Mouse (Mus musculus): ENCODE data around the gene Ctsh. TPM values are rescaled to one million over a fixed set of nuclear protein-coding genes. Genes with fewer than 3 reads are reported as not detected.

The Ctsh gene
- total and polyA plus RNA-seq, 2 experiments, result 109 to 551 TPM

- H3K27ac ChIP-seq (replicated peaks; ENCODE audit: insufficient read depth, low read depth, low read length), result no peak overlapping the region
- no peak for TF ChIP-seq CTCF (IDR thresholded peaks at IDR 0.05; ENCODE audit: low read depth, low read length)
- no peak for TF ChIP-seq POLR2A (IDR thresholded peaks at IDR 0.05; ENCODE audit: extremely low read depth, insufficient read depth, low read length)
- H3K9ac ChIP-seq (ENCODE audit: low read depth, low read length), result no peak overlapping the region
- no peaks in the 10 kb centered on the region; the same call in 1 of the 2 replicates for H3K36me3 ChIP-seq (ENCODE audit: control insufficient read depth, insufficient read depth, low read length)
- WGBS, result 32% methylated on average over 1 of the region's 1 CpGs
- H3K27me3 ChIP-seq (ENCODE audit: control insufficient read depth, insufficient read depth, low read length), result no peaks in the 10 kb centered on the region
- H3K79me2 ChIP-seq (ENCODE audit: control insufficient read depth, insufficient read depth, low read length), result no peaks in the 10 kb centered on the region
- no peaks in the 10 kb centered on the region for H3K4me1 ChIP-seq (ENCODE audit: control insufficient read depth, insufficient read depth, low read length)
- no peak overlapping the region for H3K4me3 ChIP-seq (ENCODE audit: insufficient read depth, low read depth, low read length)
- peak; percentile 73 for DNase-seq (ENCODE audit: extremely low read depth, low read depth, low spot score)
Measured at GRCm38 (mm10) chr9:90082992-90083391, 29.0 kb downstream of the Ctsh start.

GRCm38 (mm10) chr9:90084152-90084551, 30.2 kb downstream of the Ctsh start:
- TF ChIP-seq CTCF (IDR thresholded peaks at IDR 0.05; ENCODE audit: low read depth, low read length) (no peak), POLR2A (IDR thresholded peaks at IDR 0.05; ENCODE audit: extremely low read depth, insufficient read depth, low read length) (no peak)
- H3K4me1 ChIP-seq (ENCODE audit: control insufficient read depth, insufficient read depth, low read length), result no peaks in the 10 kb centered on the region
- no peaks in the 10 kb centered on the region for H3K79me2 ChIP-seq (ENCODE audit: control insufficient read depth, insufficient read depth, low read length)

GRCm38 (mm10) chr9:90084766-90085468, 31.0 kb downstream of the Ctsh start:
- Histone ChIP-seq H3K9ac (ENCODE audit: low read depth, low read length) (no peak overlapping the region), H3K4me1 (ENCODE audit: control insufficient read depth, insufficient read depth, low read length) (no peaks in the 10 kb centered on the region), H3K4me3 (ENCODE audit: insufficient read depth, low read depth, low read length) (no peak overlapping the region), H3K79me2 (ENCODE audit: control insufficient read depth, insufficient read depth, low read length) (no peaks in the 10 kb centered on the region), H3K36me3 (ENCODE audit: control insufficient read depth, insufficient read depth, low read length) (peaks cover 9% of the 10 kb centered on the region), H3K27me3 (ENCODE audit: control insufficient read depth, insufficient read depth, low read length) (no peaks in the 10 kb centered on the region), H3K27ac (replicated peaks; ENCODE audit: insufficient read depth, low read depth, low read length) (no peak overlapping the region)
- WGBS, result 77% methylated on average over 8 of the region's 8 CpGs
- DNase-seq (ENCODE audit: extremely low read depth, low read depth, low spot score), result no peak
- no peak for TF ChIP-seq POLR2A (IDR thresholded peaks at IDR 0.05; ENCODE audit: extremely low read depth, insufficient read depth, low read length)
- no peak for TF ChIP-seq CTCF (IDR thresholded peaks at IDR 0.05; ENCODE audit: low read depth, low read length)

More at GRCm38 (mm10) chr9:90084152-90084551, 30.2 kb downstream of the Ctsh start:
- Histone ChIP-seq H3K27me3 (ENCODE audit: control insufficient read depth, insufficient read depth, low read length) (no peaks in the 10 kb centered on the region), H3K27ac (replicated peaks; ENCODE audit: insufficient read depth, low read depth, low read length) (no peak overlapping the region), H3K4me3 (ENCODE audit: insufficient read depth, low read depth, low read length) (no peak overlapping the region), H3K9ac (ENCODE audit: low read depth, low read length) (no peak overlapping the region), H3K36me3 (ENCODE audit: control insufficient read depth, insufficient read depth, low read length) (peaks cover 2% of the 10 kb centered on the region; the same call in 1 of the 2 replicates)
- 80% methylated on average over 3 of the region's 3 CpGs for WGBS
- DNase-seq (ENCODE audit: extremely low read depth, low read depth, low spot score), result no peak

- Histone ChIP-seq H3K9ac (ENCODE audit: low read depth, low read length) (no peak overlapping the region), H3K36me3 (ENCODE audit: control insufficient read depth, insufficient read depth, low read length) (peaks cover 30% of the 10 kb centered on the region), H3K27me3 (ENCODE audit: control insufficient read depth, insufficient read depth, low read length) (no peaks in the 10 kb centered on the region), H3K79me2 (ENCODE audit: control insufficient read depth, insufficient read depth, low read length) (no peaks in the 10 kb centered on the region), H3K4me1 (ENCODE audit: control insufficient read depth, insufficient read depth, low read length) (no peaks in the 10 kb centered on the region), H3K27ac (replicated peaks; ENCODE audit: insufficient read depth, low read depth, low read length) (no peak overlapping the region), H3K4me3 (ENCODE audit: insufficient read depth, low read depth, low read length) (no peak overlapping the region)
- DNase-seq (ENCODE audit: extremely low read depth, low read depth, low spot score), result no peak
- no peak for TF ChIP-seq CTCF (IDR thresholded peaks at IDR 0.05; ENCODE audit: low read depth, low read length)
- no peak for TF ChIP-seq POLR2A (IDR thresholded peaks at IDR 0.05; ENCODE audit: extremely low read depth, insufficient read depth, low read length)
- WGBS, result 74% methylated on average over 2 of the region's 2 CpGs
Measured at GRCm38 (mm10) chr9:90087906-90088485, 34.0 kb downstream of the Ctsh start.

GRCm38 (mm10) chr9:90089339-90090104, 35.6 kb downstream of the Ctsh start:
- Histone ChIP-seq H3K79me2 (ENCODE audit: control insufficient read depth, insufficient read depth, low read length) (no peaks in the 10 kb centered on the region), H3K4me3 (ENCODE audit: insufficient read depth, low read depth, low read length) (no peak overlapping the region), H3K4me1 (ENCODE audit: control insufficient read depth, insufficient read depth, low read length) (no peaks in the 10 kb centered on the region), H3K36me3 (ENCODE audit: control insufficient read depth, insufficient read depth, low read length) (peaks cover 37% of the 10 kb centered on the region), H3K27me3 (ENCODE audit: control insufficient read depth, insufficient read depth, low read length) (no peaks in the 10 kb centered on the region), H3K9ac (ENCODE audit: low read depth, low read length) (no peak overlapping the region), H3K27ac (replicated peaks; ENCODE audit: insufficient read depth, low read depth, low read length) (no peak overlapping the region)
- DNase-seq (ENCODE audit: extremely low read depth, low read depth, low spot score), result no peak
- no peak for TF ChIP-seq CTCF (IDR thresholded peaks at IDR 0.05; ENCODE audit: low read depth, low read length)
- TF ChIP-seq POLR2A (IDR thresholded peaks at IDR 0.05; ENCODE audit: extremely low read depth, insufficient read depth, low read length), result no peak
- WGBS, result 93% methylated on average over 6 of the region's 6 CpGs

Data from liver, adult 2 months (tissue).